Mouse (Mus musculus) heart, adult 2 months (tissue): ENCODE results near the gene Anxa4. TPM values are rescaled to one million over a fixed set of nuclear protein-coding genes. Genes with fewer than 3 reads are reported as not detected.

ENCODE experiments used
- DNase-seq, 2 experiments: peaks; one replicate each; pipeline ENCODE4 v3.0.0; 2021
- H3K27ac ChIP-seq: fragments of 200-600 bp; 2 replicates; pipeline ENCODE4 v1.8.1; 2022
- H3K27me3 ChIP-seq: fragments of 200-500 bp; 2 replicates; pipeline ENCODE4 v1.6.1; 2012; ENCODE audit warnings: mild to moderate bottlenecking, low read length, inconsistent platforms, mixed read lengths; ENCODE audit not compliant: control insufficient read depth, insufficient read depth
- H3K36me3 ChIP-seq: fragments of 200-500 bp; 2 replicates; pipeline ENCODE4 v1.6.1; 2012; ENCODE audit warnings: low read length, inconsistent platforms; ENCODE audit not compliant: control insufficient read depth, insufficient read depth
- H3K4me1 ChIP-seq: fragments of 200-500 bp; 2 replicates; pipeline ENCODE4 v1.6.1; 2011; ENCODE audit warnings: low read length; ENCODE audit not compliant: control insufficient read depth, insufficient read depth
- H3K4me3 ChIP-seq: fragments of 200-600 bp; 2 replicates; pipeline ENCODE4 v1.8.1; 2022
- H3K79me2 ChIP-seq: fragments of 200-500 bp; replicated peaks from 2 replicates; pipeline ENCODE4 v1.6.1; 2012; ENCODE audit warnings: mild to moderate bottlenecking, inconsistent platforms, low read length, moderate library complexity, mixed read lengths; ENCODE audit not compliant: control insufficient read depth, insufficient read depth
- H3K9ac ChIP-seq: fragments of 200-500 bp; 2 replicates; pipeline ENCODE4 v1.6.1; 2012; ENCODE audit warnings: low read depth, mild to moderate bottlenecking, control low read depth, inconsistent platforms, low read length, mixed read lengths
- CTCF ChIP-seq: fragments of 200-600 bp; IDR thresholded peaks from 2 replicates; pipeline ENCODE4 v1.8.1; 2022; ENCODE audit warnings: antibody characterized with exemption, mild to moderate bottlenecking, moderate library complexity
- EP300 ChIP-seq: fragments of 200-500 bp; IDR thresholded peaks from 2 replicates; pipeline ENCODE4 v1.6.1; 2011; ENCODE audit warnings: low read depth, low read length, control low read depth; ENCODE audit not compliant: insufficient read depth
- POLR2A ChIP-seq: fragments of 200-500 bp; IDR thresholded peaks from 2 replicates; pipeline ENCODE4 v1.6.1; 2011; ENCODE audit warnings: mild to moderate bottlenecking, low read depth, low read length, control low read depth; ENCODE audit not compliant: insufficient read depth
- WGBS: fragments of 180-500 bp; shearing (Covaris S2); methylation state at CpG from one replicate; pipeline ENCODE4 v1.1.7; 2018; 5-methylcytosine and 5-hydroxymethylcytosine counted together
- intact Hi-C: fragments of 180-260 bp; cut with DNase I; formaldehyde crosslinking; loops from one replicate; pipeline ENCODE4 v1.15.1; 2025
- polyA plus RNA-seq: library from polyadenylated mRNA; depleted of rRNA; stranded (reverse); fragments of >200 nt; gene quantifications from 2 replicates; pipeline ENCODE4 v1.2.3, GENCODE M21; 2012
- total RNA-seq, 2 experiments: library from RNA; stranded (reverse); gene quantifications; 2 replicates each; pipeline ENCODE4 v1.2.3; 2021

Anxa4 gene
- total and polyA plus RNA-seq, 3 experiments: 18.1 to 33.3 (median 33.1) TPM

GRCm38 (mm10) chr6:86820690-86821089, 27.3 kb upstream of the Anxa4 start:
- 77% methylated on average over 7 of the region's 7 CpGs for WGBS
- intact Hi-C loops: no loop called here
- H3K79me2 ChIP-seq: no peaks in the 10 kb centered on the region
- no peaks in the 10 kb centered on the region for H3K27me3 ChIP-seq
- TF ChIP-seq EP300 (no peak), CTCF (peak; percentile 67), POLR2A (no peak)
- H3K4me1 ChIP-seq: peaks cover 14% of the 10 kb centered on the region
- H3K4me3 ChIP-seq: no peak overlapping the region
- H3K9ac ChIP-seq: no peak overlapping the region
- DNase-seq: no peak
- H3K27ac ChIP-seq: no peak overlapping the region
- H3K36me3 ChIP-seq: no peaks in the 10 kb centered on the region

- 92% methylated on average over 5 of the region's 5 CpGs for WGBS
- peaks cover 14% of the 10 kb centered on the region for H3K4me1 ChIP-seq
- no peak for DNase-seq
- no peak overlapping the region for H3K27ac ChIP-seq
- no peaks in the 10 kb centered on the region for H3K36me3 ChIP-seq
- no peak overlapping the region for H3K9ac ChIP-seq
- TF ChIP-seq POLR2A (no peak), CTCF (no peak), EP300 (no peak)
- H3K79me2 ChIP-seq: no peaks in the 10 kb centered on the region
- H3K4me3 ChIP-seq: no peak overlapping the region
- intact Hi-C loops: loop anchor here (10.0 kb wide), 1 partner anchor 55 kb away; no protein-coding TSS in a partner anchor
- H3K27me3 ChIP-seq: no peaks in the 10 kb centered on the region
Observed at GRCm38 (mm10) chr6:86819926-86820325, 26.5 kb upstream of the Anxa4 start.

- WGBS: 84% methylated on average over 4 of the region's 4 CpGs
- Histone ChIP-seq H3K4me3 (no peak overlapping the region), H3K27me3 (no peaks in the 10 kb centered on the region), H3K79me2 (no peaks in the 10 kb centered on the region), H3K36me3 (no peaks in the 10 kb centered on the region), H3K9ac (no peak overlapping the region), H3K27ac (no peak overlapping the region), H3K4me1 (peaks cover 12% of the 10 kb centered on the region)
- intact Hi-C loops: loop anchor here (10.0 kb wide), 1 partner anchor 56 kb away; no protein-coding TSS in a partner anchor
- TF ChIP-seq CTCF: no peak
- DNase-seq: no peak
Observed at GRCm38 (mm10) chr6:86818914-86819313, 25.5 kb upstream of the Anxa4 start.

GRCm38 (mm10) chr6:86816586-86816985, 23.2 kb upstream of the Anxa4 start:
- peaks cover 2% of the 10 kb centered on the region; the same call in 1 of the 2 replicates for H3K4me1 ChIP-seq
- peak in 1 of 2 experiments; percentile 41 for DNase-seq
- no peaks in the 10 kb centered on the region for H3K27me3 ChIP-seq
- 0 out of 2 replicates have a peak, but pooled peaks have one; percentile 42 for TF ChIP-seq EP300
- TF ChIP-seq CTCF: peak; percentile 88
- TF ChIP-seq POLR2A: no peak
- 16% methylated on average over 8 of the region's 8 CpGs for WGBS
- H3K9ac ChIP-seq: no peak overlapping the region
- no peaks in the 10 kb centered on the region for H3K36me3 ChIP-seq
- intact Hi-C loops: loop anchor here (10.0 kb wide), 1 partner anchor 58 kb away; no protein-coding TSS in a partner anchor
- peak overlapping the region; percentile 28; the same call in 1 of the 2 replicates for H3K27ac ChIP-seq
- H3K79me2 ChIP-seq: no peaks in the 10 kb centered on the region
- H3K4me3 ChIP-seq: no peak overlapping the region

GRCm38 (mm10) chr6:86815436-86815835, 22.1 kb upstream of the Anxa4 start:
- Histone ChIP-seq H3K4me3 (no peak overlapping the region), H3K27ac (no peak overlapping the region; the same call in 1 of the 2 replicates), H3K79me2 (no peaks in the 10 kb centered on the region), H3K36me3 (no peaks in the 10 kb centered on the region), H3K4me1 (peaks cover 2% of the 10 kb centered on the region; the same call in 1 of the 2 replicates), H3K9ac (no peak overlapping the region), H3K27me3 (no peaks in the 10 kb centered on the region)
- intact Hi-C loops: loop anchor here (10.0 kb wide), 1 partner anchor 59 kb away; no protein-coding TSS in a partner anchor
- WGBS: 34% methylated on average over 7 of the region's 7 CpGs
- no peak for DNase-seq
- no peak for TF ChIP-seq CTCF
- TF ChIP-seq EP300: no peak
- TF ChIP-seq POLR2A: no peak

- WGBS: 81% methylated on average over 3 of the region's 3 CpGs
- no peak for DNase-seq
- Histone ChIP-seq H3K27ac (no peak overlapping the region; the same call in 1 of the 2 replicates), H3K4me3 (no peak overlapping the region), H3K27me3 (no peaks in the 10 kb centered on the region), H3K9ac (no peak overlapping the region), H3K4me1 (peaks cover 2% of the 10 kb centered on the region; the same call in 1 of the 2 replicates), H3K36me3 (no peaks in the 10 kb centered on the region), H3K79me2 (no peaks in the 10 kb centered on the region)
- TF ChIP-seq EP300: no peak
- no peak for TF ChIP-seq POLR2A
- TF ChIP-seq CTCF: no peak
- intact Hi-C loops: loop anchor here (5.0 to 10.0 kb wide), 3 partner anchors 60 to 187 kb away; no protein-coding TSS in a partner anchor
Observed at GRCm38 (mm10) chr6:86814926-86815325, 21.5 kb upstream of the Anxa4 start.
